12 mouse cellular contexts compared by ENCODE assay signal in the genomic region with DNA sequence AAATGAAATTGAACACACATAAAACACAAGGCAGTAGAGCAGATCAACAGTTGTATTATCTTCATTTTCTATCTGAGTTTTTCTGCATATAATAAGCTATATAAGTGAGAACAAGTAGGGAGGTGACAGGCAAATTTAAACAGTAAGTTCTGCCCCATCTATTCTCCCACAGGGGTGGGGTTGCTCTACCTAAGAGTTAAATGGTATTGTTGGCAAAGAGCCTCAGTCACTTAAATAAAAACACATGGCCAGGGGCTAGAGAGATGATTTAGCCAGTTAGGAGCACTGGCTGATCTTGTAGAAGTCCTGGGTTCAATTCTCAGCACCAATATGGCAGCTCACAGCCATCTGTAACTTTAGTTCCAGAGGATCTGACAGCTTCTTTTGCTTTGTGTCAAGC.
DNase-seq lines count a peak whose midpoint lies in the region; ATAC-seq and TF ChIP-seq lines count a peak whose summit lies in the region.
"Had no signal": no experiment of that assay in that cellular context is flagged by ENCODE, and none has a peak within 500 bp of the region (broad histone marks: within the 10 kb centered on the region; RNA-seq: fewer than 3 reads in every experiment).

No protein-coding gene starts in this region.

- H3K4me3 ChIP-seq in heart, adult 2 months = 0 out of 2 replicates have a peak overlapping the region, but pooled peaks have one; percentile 5
- no peak overlapping the region for H3K4me3 ChIP-seq in lung, embryonic 15.5 days
- H3K4me3 ChIP-seq in brown adipose tissue, adult 24 weeks (ENCODE audit: insufficient read depth, low read depth, low read length) = no peak overlapping the region
- no peak overlapping the region for H3K4me3 ChIP-seq in liver, embryonic 16.5 days (ENCODE audit: low read depth, low read length)
- H3K4me3 ChIP-seq: erythroblast, embryonic 14.5 days; hindbrain, embryonic 12.5 days; myocyte had no signal

- no peak for TF ChIP-seq POLR2A in heart, adult 2 months (IDR thresholded peaks at IDR 0.05; ENCODE audit: insufficient read depth, low read depth, low read length)

- TF ChIP-seq EP300 in heart, adult 2 months (IDR thresholded peaks at IDR 0.05; ENCODE audit: insufficient read depth, low read depth, low read length) = no peak

- no peak for TF ChIP-seq CTCF in heart, adult 2 months (IDR thresholded peaks at IDR 0.05)

- no peaks in the 10 kb centered on the region for H3K9me3 ChIP-seq in lung, embryonic 15.5 days
- H3K9me3 ChIP-seq in liver, embryonic 16.5 days (replicated peaks; ENCODE audit: control insufficient read depth, low read length) = no peaks in the 10 kb centered on the region
- H3K9me3 ChIP-seq: hindbrain, embryonic 12.5 days had no signal

- no peaks in the 10 kb centered on the region for H3K27me3 ChIP-seq in heart, adult 2 months (ENCODE audit: control insufficient read depth, insufficient read depth, low read length)
- no peaks in the 10 kb centered on the region for H3K27me3 ChIP-seq in lung, embryonic 15.5 days
- no peaks in the 10 kb centered on the region for H3K27me3 ChIP-seq in liver, embryonic 16.5 days (ENCODE audit: control insufficient read depth, insufficient read depth, low read depth, low read length)
- H3K27me3 ChIP-seq: hindbrain, embryonic 12.5 days had no signal

- peaks cover 4% of the 10 kb centered on the region for H3K79me2 ChIP-seq in heart, adult 2 months (replicated peaks; ENCODE audit: control insufficient read depth, insufficient read depth, low read length)

- H3K4me1 ChIP-seq in heart, adult 2 months (ENCODE audit: control insufficient read depth, insufficient read depth, low read length) = peaks cover 33% of the 10 kb centered on the region
- peaks cover 34% of the 10 kb centered on the region for H3K4me1 ChIP-seq in lung, embryonic 15.5 days
- H3K4me1 ChIP-seq in brown adipose tissue, adult 24 weeks (ENCODE audit: control insufficient read depth, insufficient read depth, insufficient read length, low read length) = peaks cover 35% of the 10 kb centered on the region
- peaks cover 7% of the 10 kb centered on the region for H3K4me1 ChIP-seq in liver, embryonic 16.5 days (ENCODE audit: control insufficient read depth, low read depth, low read length)
- H3K4me1 ChIP-seq: hindbrain, embryonic 12.5 days had no signal

- peaks cover 62% of the 10 kb centered on the region for H3K36me3 ChIP-seq in heart, adult 2 months (ENCODE audit: control insufficient read depth, insufficient read depth, low read length)
- H3K36me3 ChIP-seq in lung, embryonic 15.5 days = no peaks in the 10 kb centered on the region
- no peaks in the 10 kb centered on the region for H3K36me3 ChIP-seq in liver, embryonic 16.5 days (ENCODE audit: control insufficient read depth, insufficient read depth)
- H3K36me3 ChIP-seq: hindbrain, embryonic 12.5 days had no signal

- peak overlapping the region; percentile 64 for H3K27ac ChIP-seq in heart, adult 2 months
- peak overlapping the region; percentile 56 for H3K27ac ChIP-seq in lung, embryonic 15.5 days
- H3K27ac ChIP-seq in brown adipose tissue, adult 24 weeks (replicated peaks; ENCODE audit: low read depth, low read length) = peak overlapping the region; percentile 74
- peak overlapping the region; percentile 52 for H3K27ac ChIP-seq in liver, embryonic 16.5 days (ENCODE audit: low read length)
- H3K27ac ChIP-seq: hindbrain, embryonic 12.5 days had no signal

- no peak for ATAC-seq in lung, embryonic 15.5 days (ENCODE audit: borderline replicate concordance, extremely low read depth, low FRiP score, low TSS enrichment)
- no peak for ATAC-seq in liver, embryonic 16.5 days (ENCODE audit: low read depth)

- no peak overlapping the region for H3K9ac ChIP-seq in heart, adult 2 months (ENCODE audit: low read depth, low read length)
- H3K9ac ChIP-seq in lung, embryonic 15.5 days = no peak overlapping the region
- H3K9ac ChIP-seq in liver, embryonic 16.5 days (ENCODE audit: low read depth, low read length) = no peak overlapping the region
- H3K9ac ChIP-seq: hindbrain, embryonic 12.5 days had no signal

- H3K4me2 ChIP-seq in lung, embryonic 15.5 days = no peak overlapping the region
- no peak overlapping the region for H3K4me2 ChIP-seq in liver, embryonic 16.5 days (ENCODE audit: low read depth, low read length)
- H3K4me2 ChIP-seq: hindbrain, embryonic 12.5 days had no signal

- DNase-seq in heart, adult 2 months = no peak
- no peak for DNase-seq in heart, adult 9 months (ENCODE audit: low spot score in 2 of 2)
- no peak for DNase-seq in lung, postnatal 36 days
- no peak for DNase-seq in frontal cortex, adult 2 months (ENCODE audit: extremely low spot score in 1 of 2, low spot score in 1 of 2)
- no peak for DNase-seq in cerebellum, adult 18-20 months
- DNase-seq: kidney, adult 11 months had no signal

- intact Hi-C loops in heart, adult 2 months (cut with DNase I) = no loop called here
